Mouse (Mus musculus) intestine, postnatal 0 days (tissue): ENCODE measurements at regions not wholly inside any gene's neighbourhood (a gene's known extent, or its start where the extent isn't known, plus 50 kb on each side); places are given as distances from the start of the nearest gene placed in this dataset.
A peak's percentile ranks its signal among the peaks of the same experiment; 100 is the strongest.

Experiments
- ATAC-seq: fragments of 200-750 bp; cut with Nextera tagmentation; 2 replicates; pipeline ENCODE4 v1.8.0; 2017; ENCODE audit warnings: mild to moderate bottlenecking, moderate TSS enrichment, moderate library complexity
- H3K27ac ChIP-seq: fragments of 300-500 bp; sonication (generic); 2 replicates; pipeline ENCODE4 v1.5.1; 2014; ENCODE audit warnings: mild to moderate bottlenecking, low read depth, low read length, moderate library complexity
- H3K27me3 ChIP-seq: fragments of 300-500 bp; sonication (generic); replicated peaks from 2 replicates; pipeline ENCODE4 v1.6.1; 2014; ENCODE audit warnings: low read length, mixed read lengths; ENCODE audit not compliant: control insufficient read depth, insufficient read depth
- H3K36me3 ChIP-seq: fragments of 300-500 bp; sonication (generic); 2 replicates; pipeline ENCODE4 v1.6.1; 2014; ENCODE audit warnings: mild to moderate bottlenecking, moderate library complexity; ENCODE audit not compliant: control insufficient read depth, insufficient read depth
- H3K4me1 ChIP-seq: fragments of 300-500 bp; sonication (generic); replicated peaks from 2 replicates; pipeline ENCODE4 v1.6.1; 2014; ENCODE audit warnings: antibody characterized with exemption, low read length, mixed read lengths; ENCODE audit not compliant: control insufficient read depth, insufficient read depth
- H3K4me2 ChIP-seq: fragments of 300-500 bp; sonication (generic); replicated peaks from 2 replicates; pipeline ENCODE4 v1.6.1; 2014; ENCODE audit warnings: low read depth, mild to moderate bottlenecking, moderate library complexity
- H3K4me3 ChIP-seq: fragments of 300-500 bp; sonication (generic); 2 replicates; pipeline ENCODE4 v1.5.1; 2014; ENCODE audit warnings: low read depth, low read length
- H3K9ac ChIP-seq: fragments of 300-500 bp; sonication (generic); 2 replicates; pipeline ENCODE4 v1.6.1; 2014; ENCODE audit warnings: mild to moderate bottlenecking, low read depth, low read length
- H3K9me3 ChIP-seq: fragments of 300-500 bp; sonication (generic); 2 replicates; pipeline ENCODE4 v1.6.1; 2016; ENCODE audit warnings: mixed run types; ENCODE audit not compliant: control insufficient read depth
- CTCF ChIP-seq: sonication (generic); IDR thresholded peaks from 2 replicates; pipeline ENCODE4 v1.5.1; 2016; ENCODE audit warnings: low read depth, mild to moderate bottlenecking, control low read depth, antibody characterized with exemption, moderate library complexity
- WGBS: fragments of 180-500 bp; shearing (Covaris S2); extraction: QIAGEN DNeasy Blood & Tissue Kit; methylation state at CpG from one replicate; pipeline ENCODE4 v1.1.7; 2014; 5-methylcytosine and 5-hydroxymethylcytosine counted together

GRCm38 (mm10) chr14:61682721-61683355, 75.6 kb downstream of the Kcnrg start:
- ATAC-seq = peak; percentile 63
- under 1% methylated on average over 49 of the region's 54 CpGs for WGBS

GRCm38 (mm10) chr14:61683356-61683740, 76.1 kb downstream of the Kcnrg start:
- Histone ChIP-seq H3K9ac (peak overlapping the region; percentile 85), H3K4me1 (peaks cover 8% of the 10 kb centered on the region; the same call in 1 of the 2 replicates), H3K27ac (peak overlapping the region; percentile 98), H3K9me3 (no peaks in the 10 kb centered on the region), H3K27me3 (peaks cover 11% of the 10 kb centered on the region; the same call in 1 of the 2 replicates), H3K4me3 (peak overlapping the region; percentile 84), H3K4me2 (peak overlapping the region; percentile 84), H3K36me3 (no peaks in the 10 kb centered on the region)
- TF ChIP-seq CTCF = no peak
- no peak for ATAC-seq
- 14% methylated on average over 9 of the region's 9 CpGs for WGBS

More at GRCm38 (mm10) chr14:61682721-61683355, 75.6 kb downstream of the Kcnrg start:
- Histone ChIP-seq H3K4me3 (peak overlapping the region; percentile 84), H3K27ac (peak overlapping the region; percentile 98), H3K9me3 (no peaks in the 10 kb centered on the region), H3K9ac (peak overlapping the region; percentile 85), H3K4me2 (peak overlapping the region; percentile 84), H3K4me1 (peaks cover 8% of the 10 kb centered on the region; the same call in 1 of the 2 replicates), H3K36me3 (no peaks in the 10 kb centered on the region), H3K27me3 (peaks cover 11% of the 10 kb centered on the region; the same call in 1 of the 2 replicates)
- TF ChIP-seq CTCF = peak; percentile 40

GRCm38 (mm10) chr14:61683791-61684411, 76.6 kb downstream of the Kcnrg start:
- Histone ChIP-seq H3K27ac (0 out of 2 replicates have a peak overlapping the region, but pooled peaks have one; percentile 98), H3K4me2 (peak overlapping the region; percentile 84), H3K4me1 (peaks cover 6% of the 10 kb centered on the region), H3K9ac (no peak overlapping the region), H3K36me3 (no peaks in the 10 kb centered on the region), H3K9me3 (no peaks in the 10 kb centered on the region), H3K27me3 (peaks cover 16% of the 10 kb centered on the region), H3K4me3 (peak overlapping the region; percentile 84; the same call in 1 of the 2 replicates)
- ATAC-seq = no peak
- no peak for TF ChIP-seq CTCF
- 46% methylated on average over 19 of the region's 19 CpGs for whole genome bisulfite sequencing

GRCm38 (mm10) chr14:61684473-61685230, 77.4 kb downstream of the Kcnrg start:
- 62% methylated on average over 26 of the region's 26 CpGs for WGBS
- Histone ChIP-seq H3K4me3 (peak overlapping the region; percentile 16; the same call in 1 of the 2 replicates), H3K27ac (no peak overlapping the region), H3K4me1 (peaks cover 6% of the 10 kb centered on the region), H3K36me3 (no peaks in the 10 kb centered on the region), H3K27me3 (peaks cover 23% of the 10 kb centered on the region), H3K9me3 (no peaks in the 10 kb centered on the region), H3K4me2 (peak overlapping the region; percentile 84), H3K9ac (no peak overlapping the region)
- TF ChIP-seq CTCF = no peak
- ATAC-seq = no peak

GRCm38 (mm10) chr14:61685231-61685800, 78.1 kb downstream of the Kcnrg start:
- ATAC-seq = no peak
- no peak overlapping the region for H3K27ac ChIP-seq

More at GRCm38 (mm10) chr14:61685231-61685800, 78.1 kb downstream of the Kcnrg start:
- Histone ChIP-seq H3K4me2 (0 out of 2 replicates have a peak overlapping the region, but pooled peaks have one; percentile 73), H3K36me3 (no peaks in the 10 kb centered on the region), H3K27me3 (peaks cover 30% of the 10 kb centered on the region), H3K4me1 (peaks cover 1% of the 10 kb centered on the region), H3K4me3 (no peak overlapping the region), H3K9ac (no peak overlapping the region), H3K9me3 (no peaks in the 10 kb centered on the region)
- no peak for TF ChIP-seq CTCF
- 42% methylated on average over 12 of the region's 12 CpGs for WGBS
